In genomic region chr11:100735954-100736745, GRCm38 (mm10) we compare ENCODE assay signal across 8 mouse cellular contexts. TPM values are rescaled to one million over a fixed set of nuclear protein-coding genes. Genes with fewer than 3 reads are reported as not detected.
DNase-seq lines count a peak whose midpoint lies in the region; ATAC-seq and TF ChIP-seq lines count a peak whose summit lies in the region.

No protein-coding gene starts in this region.

- peak; percentile 5 to 36; a peak in 2 of 4 replicates for TF ChIP-seq EP300 in MEL (IDR thresholded peaks at IDR 0.05; ENCODE audit: low read depth in 1 of 2, low read length in 2 of 2)

- H3K27me3 ChIP-seq in kidney, embryonic 14.5 days (ENCODE audit: control insufficient read depth, insufficient read depth, low read length), result no peaks in the 10 kb centered on the region
- H3K27me3 ChIP-seq in MEL (ENCODE audit: control insufficient read depth in 1 of 2, insufficient read depth in 2 of 2, low read length in 2 of 2), result no peaks in the 10 kb centered on the region
- H3K27me3 ChIP-seq in hindbrain, embryonic 12.5 days, result no peaks in the 10 kb centered on the region

- WGBS in kidney, embryonic 14.5 days, result 69% methylated on average over 14 of the region's 14 CpGs
- 80% methylated on average over 14 of the region's 14 CpGs for WGBS in hindbrain, embryonic 12.5 days

- no peak for DNase-seq in kidney, adult 8-10 months
- peak; percentile 81 for DNase-seq in MEL (ENCODE audit: low read depth, low spot score)
- DNase-seq in layer of hippocampus, postnatal 25 days (ENCODE audit: extremely low spot score in 1 of 2, low spot score in 1 of 2), result no peak
- no peak for DNase-seq in embryo, embryonic 9.5 days (ENCODE audit: extremely low spot score)
- DNase-seq in retina, postnatal 1 day, result no peak

- H3K4me1 ChIP-seq in kidney, embryonic 14.5 days (ENCODE audit: control insufficient read depth, insufficient read depth, low read length), result peaks cover 19% of the 10 kb centered on the region
- peaks cover 2 to 25% of the 10 kb centered on the region in 2 experiments for H3K4me1 ChIP-seq in MEL (ENCODE audit: control insufficient read depth in 1 of 2, insufficient read depth in 2 of 2, low read length in 2 of 2)
- H3K4me1 ChIP-seq in hindbrain, embryonic 12.5 days, result peaks cover 20% of the 10 kb centered on the region

- ATAC-seq in kidney, embryonic 14.5 days (ENCODE audit: low FRiP score, low TSS enrichment), result no peak
- no peak for ATAC-seq in hindbrain, embryonic 12.5 days (ENCODE audit: low FRiP score)
- ATAC-seq in megakaryocyte, adult 5-6 weeks (ENCODE audit: poor library complexity, severe bottlenecking), result peak; percentile 14; the same call in 1 of the 2 replicates

- H3K9me3 ChIP-seq in kidney, embryonic 14.5 days (ENCODE audit: control insufficient read depth, low read length), result no peaks in the 10 kb centered on the region
- no peaks in the 10 kb centered on the region for H3K9me3 ChIP-seq in MEL (replicated peaks; ENCODE audit: insufficient read depth, low read length)
- H3K9me3 ChIP-seq in hindbrain, embryonic 12.5 days (replicated peaks), result no peaks in the 10 kb centered on the region

- H3K36me3 ChIP-seq in kidney, embryonic 14.5 days (ENCODE audit: control insufficient read depth, insufficient read depth, low read length), result peaks cover 9% of the 10 kb centered on the region; the same call in 1 of the 2 replicates
- H3K36me3 ChIP-seq in MEL (ENCODE audit: control insufficient read depth in 1 of 2, insufficient read depth in 2 of 2, low read length in 2 of 2), result peaks cover 7 to 38% of the 10 kb centered on the region in 2 experiments
- peaks cover 10% of the 10 kb centered on the region; the same call in 1 of the 2 replicates for H3K36me3 ChIP-seq in hindbrain, embryonic 12.5 days

- peak overlapping the region; percentile 23; the same call in 1 of the 2 replicates for H3K4me2 ChIP-seq in kidney, embryonic 14.5 days (replicated peaks; ENCODE audit: low read depth, low read length)
- H3K4me2 ChIP-seq in hindbrain, embryonic 12.5 days (replicated peaks), result peak overlapping the region; percentile 22; the same call in 1 of the 2 replicates

- H3K9ac ChIP-seq in kidney, embryonic 14.5 days (ENCODE audit: low read depth, low read length), result peak overlapping the region; percentile 87; the same call in 1 of the 2 replicates
- peak overlapping the region; percentile 83 for H3K9ac ChIP-seq in MEL (ENCODE audit: control insufficient read depth, low read depth, low read length, poor library complexity, severe bottlenecking)
- H3K9ac ChIP-seq in hindbrain, embryonic 12.5 days, result 0 out of 2 replicates have a peak overlapping the region, but pooled peaks have one; percentile 18

- no peak for TF ChIP-seq CTCF in MEL (IDR thresholded peaks at IDR 0.05 in 2 of 3, conservative IDR thresholded peaks at IDR 0.05 in 1 of 3; ENCODE audit: control insufficient read depth in 1 of 3, insufficient read depth in 1 of 3, low read depth in 2 of 3, low read length in 3 of 3, poor library complexity in 1 of 3, severe bottlenecking in 1 of 3)

- peak overlapping the region; percentile 90; the same call in 1 of the 2 replicates for H3K4me3 ChIP-seq in kidney, embryonic 14.5 days (ENCODE audit: low read length)
- peak overlapping the region; percentile 67 to 77 for H3K4me3 ChIP-seq in MEL (ENCODE audit: control insufficient read depth in 1 of 2, insufficient read depth in 1 of 2, low read depth in 2 of 2, low read length in 2 of 2)
- H3K4me3 ChIP-seq in hindbrain, embryonic 12.5 days, result peak overlapping the region; percentile 11; the same call in 1 of the 2 replicates

- TF ChIP-seq RAD21 in MEL (IDR thresholded peaks at IDR 0.05; ENCODE audit: low read depth, low read length), result no peak

- peak; percentile 52 to 76; a peak in 2 of 4 replicates for TF ChIP-seq POLR2A in MEL (IDR thresholded peaks at IDR 0.05; ENCODE audit: control insufficient read depth in 1 of 2, insufficient read depth in 1 of 2, low read depth in 1 of 2, low read length in 2 of 2, poor library complexity in 1 of 2)

- peaks cover 65% of the 10 kb centered on the region for H3K79me2 ChIP-seq in MEL (ENCODE audit: control insufficient read depth, insufficient read depth, low read length, poor library complexity)

- H3K27ac ChIP-seq in kidney, embryonic 14.5 days (ENCODE audit: low read depth, low read length), result no peak overlapping the region
- H3K27ac ChIP-seq in MEL (ENCODE audit: control insufficient read depth, low read depth, low read length), result peak overlapping the region; percentile 85
- H3K27ac ChIP-seq in hindbrain, embryonic 12.5 days, result no peak overlapping the region

TF ChIP-seq in MEL, 35 proteins besides CTCF, POLR2A, EP300 and RAD21 (continues in another document):
- TF ChIP-seq NELFE (IDR thresholded peaks at IDR 0.05; ENCODE audit: low read depth, low read length), result peak; percentile 40; the same call in 1 of the 2 replicates
- no peak for TF ChIP-seq POLR2AphosphoS5 (IDR thresholded peaks at IDR 0.05; ENCODE audit: borderline replicate concordance, low read depth, low read length)
- no peak for TF ChIP-seq ZC3H11A (IDR thresholded peaks at IDR 0.05; ENCODE audit: low read depth, low read length)
- TF ChIP-seq CHD2 (IDR thresholded peaks at IDR 0.05; ENCODE audit: low read length), result no peak
- TF ChIP-seq MYB (IDR thresholded peaks at IDR 0.05; ENCODE audit: low read depth, low read length), result peak; percentile 33; the same call in 1 of the 2 replicates
- peak; percentile 45; the same call in 1 of the 2 replicates for TF ChIP-seq TBP (IDR thresholded peaks at IDR 0.05; ENCODE audit: low read depth, low read length)
- no peak for TF ChIP-seq UBTF (IDR thresholded peaks at IDR 0.05; ENCODE audit: borderline replicate concordance, insufficient read depth, low read depth, low read length)
- TF ChIP-seq MAZ (IDR thresholded peaks at IDR 0.05; ENCODE audit: low read depth, low read length), result 0 out of 2 replicates have a peak, but pooled peaks have one; percentile 54
- no peak for TF ChIP-seq ZNF384 (IDR thresholded peaks at IDR 0.05; ENCODE audit: low read depth, low read length)
- peak; percentile 88; the same call in 1 of the 2 replicates for TF ChIP-seq JUND (IDR thresholded peaks at IDR 0.05; ENCODE audit: low read depth, low read length)
- TF ChIP-seq MYC (IDR thresholded peaks at IDR 0.05; ENCODE audit: low read depth, low read length), result peak; percentile 6; the same call in 1 of the 2 replicates
- no peak for TF ChIP-seq USF1 (IDR thresholded peaks at IDR 0.05; ENCODE audit: low read depth, low read length)
- no peak for TF ChIP-seq TCF12 (IDR thresholded peaks at IDR 0.05; ENCODE audit: low read depth, low read length)
- no peak for TF ChIP-seq SMC3 (IDR thresholded peaks at IDR 0.05; ENCODE audit: low read depth, low read length)

RNA-seq across cellular contexts. Expression of gene Rab5c, which starts 1.9 kb away (rescaled TPM):
- polyA plus RNA-seq in kidney, embryonic 14.5 days (2014; fragmentation: Nextera tagmentation; extraction: Ambion mirVana), result 46.8 and 92.8 TPM in 2 replicates
- 233 and 263 TPM in 2 replicates for total RNA-seq in MEL (2012; rRNA removed)
- polyA plus RNA-seq in MEL (2012; ENCODE audit: insufficient read depth in 1 of 2, insufficient read length in 2 of 2, low read depth in 1 of 2, low replicate concordance in 2 of 2, missing spikeins in 1 of 2), result 100 to 1,000 TPM in 1 of 2 experiments, not detected in 1; 249 TPM
- polyA plus RNA-seq in hindbrain, embryonic 12.5 days (2016; fragmentation: Nextera tagmentation; extraction: Ambion mirVana), result 17.7 and 19.9 TPM in 2 replicates
- total RNA-seq in megakaryocyte, adult 5-6 weeks (2015), result 167 and 170 TPM in 2 replicates
- 136 and 142 TPM in 2 replicates for total RNA-seq in megakaryocyte, adult 5-6 weeks (2017)
- 100 to 1,000 TPM; 141 to 152 TPM for total RNA-seq in layer of hippocampus, postnatal 25 days (2021)

RNA-seq across cellular contexts. Expression of gene Hspb9, which starts 22.5 kb away (rescaled TPM):
- polyA plus RNA-seq in kidney, embryonic 14.5 days (2014; fragmentation: Nextera tagmentation; extraction: Ambion mirVana), result 0.47 TPM in 1 of 2 replicates, not detected in the other
- 0.49 and 0.73 TPM in 2 replicates for total RNA-seq in MEL (2012; rRNA removed)
- polyA plus RNA-seq in MEL (2012; ENCODE audit: insufficient read depth in 1 of 2, insufficient read length in 2 of 2, low read depth in 1 of 2, low replicate concordance in 2 of 2, missing spikeins in 1 of 2), result 1 to 10 TPM in 1 of 2 experiments, not detected in 1; 2.1 TPM
- polyA plus RNA-seq in hindbrain, embryonic 12.5 days (2016; fragmentation: Nextera tagmentation; extraction: Ambion mirVana), result 0.35 and 0.38 TPM in 2 replicates
- not detected in 2 replicates for total RNA-seq in megakaryocyte, adult 5-6 weeks (2015)
- 0.65 TPM in 1 of 2 replicates, not detected in the other for total RNA-seq in megakaryocyte, adult 5-6 weeks (2017)
- not detected for total RNA-seq in layer of hippocampus, postnatal 25 days (2021)

RNA-seq across cellular contexts. Expression of gene Kcnh4, which starts 23.6 kb away (rescaled TPM):
- 0.07 TPM in 1 of 2 replicates, not detected in the other for polyA plus RNA-seq in kidney, embryonic 14.5 days (2014; fragmentation: Nextera tagmentation; extraction: Ambion mirVana)
- 0.07 and 0.08 TPM in 2 replicates for total RNA-seq in MEL (2012; rRNA removed)
- under 1 TPM in 1 of 2 experiments, not detected in 1; 0.04 TPM for polyA plus RNA-seq in MEL (2012; ENCODE audit: insufficient read depth in 1 of 2, insufficient read length in 2 of 2, low read depth in 1 of 2, low replicate concordance in 2 of 2, missing spikeins in 1 of 2)
- 6.0 and 6.2 TPM in 2 replicates for polyA plus RNA-seq in hindbrain, embryonic 12.5 days (2016; fragmentation: Nextera tagmentation; extraction: Ambion mirVana)
- not detected in 2 replicates for total RNA-seq in megakaryocyte, adult 5-6 weeks (2015)
- total RNA-seq in megakaryocyte, adult 5-6 weeks (2017), result not detected in 2 replicates
- 1 to 10 TPM; 1.1 to 1.8 TPM for total RNA-seq in layer of hippocampus, postnatal 25 days (2021)

RNA-seq across cellular contexts. Expression of gene Kat2a, which starts 23.9 kb away (rescaled TPM):
- polyA plus RNA-seq in kidney, embryonic 14.5 days (2014; fragmentation: Nextera tagmentation; extraction: Ambion mirVana), result 44.3 and 74.5 TPM in 2 replicates
- 57.9 and 59.6 TPM in 2 replicates for total RNA-seq in MEL (2012; rRNA removed)
- polyA plus RNA-seq in MEL (2012; ENCODE audit: insufficient read depth in 1 of 2, insufficient read length in 2 of 2, low read depth in 1 of 2, low replicate concordance in 2 of 2, missing spikeins in 1 of 2), result 100 to 1,000 TPM in 1 of 2 experiments, 10 to 100 TPM in 1; 63.7 to 143 TPM
- 61.4 and 61.8 TPM in 2 replicates for polyA plus RNA-seq in hindbrain, embryonic 12.5 days (2016; fragmentation: Nextera tagmentation; extraction: Ambion mirVana)
- total RNA-seq in megakaryocyte, adult 5-6 weeks (2015), result 11.0 and 11.5 TPM in 2 replicates
- 8.7 and 9.0 TPM in 2 replicates for total RNA-seq in megakaryocyte, adult 5-6 weeks (2017)
- 10 to 100 TPM; 55.6 to 55.9 TPM for total RNA-seq in layer of hippocampus, postnatal 25 days (2021)

RNA-seq across cellular contexts. Expression of gene Hcrt, which starts 26.6 kb away (rescaled TPM):
- not detected in 2 replicates for polyA plus RNA-seq in kidney, embryonic 14.5 days (2014; fragmentation: Nextera tagmentation; extraction: Ambion mirVana)
- not detected in 2 replicates for total RNA-seq in MEL (2012; rRNA removed)
- not detected for polyA plus RNA-seq in MEL (2012; ENCODE audit: insufficient read depth in 1 of 2, insufficient read length in 2 of 2, low read depth in 1 of 2, low replicate concordance in 2 of 2, missing spikeins in 1 of 2)
- polyA plus RNA-seq in hindbrain, embryonic 12.5 days (2016; fragmentation: Nextera tagmentation; extraction: Ambion mirVana), result not detected in 2 replicates
- total RNA-seq in megakaryocyte, adult 5-6 weeks (2015), result not detected in 2 replicates
- total RNA-seq in megakaryocyte, adult 5-6 weeks (2017), result not detected in 2 replicates
- not detected for total RNA-seq in layer of hippocampus, postnatal 25 days (2021)

Comparison
In these comparisons a context has a peak if more than half of its experiments do, and no peak if none do; other contexts are left out.
1. H3K4me3 ChIP-seq: peak in every context shown above with its lines; median percentile 90 in kidney, embryonic 14.5 days; 72 in MEL; 11 in hindbrain, embryonic 12.5 days.
2. H3K9ac ChIP-seq: peak in every context shown above with its lines; median percentile 87 in kidney, embryonic 14.5 days; 83 in MEL; 18 in hindbrain, embryonic 12.5 days.